Mouse (Mus musculus) embryonic fibroblast, embryonic 13.5 days (primary cell): ENCODE measurements around the gene Cnot2.

Source experiments
- CTCF ChIP-seq: IDR thresholded peaks from 2 replicates; pipeline ENCODE4 v1.5.1; 2011; ENCODE audit warnings: mild to moderate bottlenecking, control low read depth, low read length, moderate library complexity, borderline replicate concordance; ENCODE audit not compliant: insufficient read depth
- POLR2A ChIP-seq: IDR thresholded peaks from 2 replicates; pipeline ENCODE4 v1.6.1; 2011; ENCODE audit warnings: low read depth, mild to moderate bottlenecking, control low read depth, low read length, moderate library complexity

- TF ChIP-seq POLR2A (no peak), CTCF (no peak)
Measured at GRCm38 (mm10) chr10:116515590-116515989, 65.7 kb downstream of the Cnot2 start.
